Mouse (Mus musculus): ENCODE results near the gene Rbck1. TPM values are rescaled to one million over a fixed set of nuclear protein-coding genes. Genes with fewer than 3 reads are reported as not detected.

Rbck1 gene
- polyA plus RNA-seq, 1 experiment from 2014 or later = 41.4 TPM

GRCm38 (mm10) chr2:152326157-152326556, 6.3 kb downstream of the Rbck1 start:
- WGBS (ENCODE audit: insufficient replicate concordance) = 89% methylated on average over 13 of the region's 13 CpGs
- H3K36me3 ChIP-seq (replicated peaks) = peaks cover 84% of the 10 kb centered on the region
- ATAC-seq (ENCODE audit: insufficient read depth) = no peak

GRCm38 (mm10) chr2:152324842-152325241, 7.6 kb downstream of the Rbck1 start:
- H3K27ac ChIP-seq (replicated peaks) = no peak overlapping the region
- no peaks in the 10 kb centered on the region for H3K9me3 ChIP-seq (replicated peaks)
- H3K9ac ChIP-seq = no peak overlapping the region
- H3K27me3 ChIP-seq = no peaks in the 10 kb centered on the region
- H3K36me3 ChIP-seq (replicated peaks) = peaks cover 92% of the 10 kb centered on the region
- H3K4me1 ChIP-seq (replicated peaks) = peaks cover 13% of the 10 kb centered on the region; the same call in 1 of the 2 replicates
- 70% methylated on average over 3 of the region's 3 CpGs for WGBS (ENCODE audit: insufficient replicate concordance)
- no peak overlapping the region for H3K4me2 ChIP-seq
- ATAC-seq (ENCODE audit: insufficient read depth) = no peak
- no peak overlapping the region for H3K4me3 ChIP-seq (replicated peaks)

More at GRCm38 (mm10) chr2:152326157-152326556, 6.3 kb downstream of the Rbck1 start:
- H3K4me2 ChIP-seq = no peak overlapping the region
- no peak overlapping the region for H3K4me3 ChIP-seq (replicated peaks)
- peaks cover 26% of the 10 kb centered on the region for H3K4me1 ChIP-seq (replicated peaks)
- H3K9ac ChIP-seq = no peak overlapping the region
- H3K27ac ChIP-seq (replicated peaks) = no peak overlapping the region
- H3K9me3 ChIP-seq (replicated peaks) = no peaks in the 10 kb centered on the region
- no peaks in the 10 kb centered on the region for H3K27me3 ChIP-seq

- whole genome bisulfite sequencing (ENCODE audit: insufficient replicate concordance) = 89% methylated on average over 14 of the region's 14 CpGs
- H3K4me2 ChIP-seq = no peak overlapping the region
- H3K4me3 ChIP-seq (replicated peaks) = no peak overlapping the region
- no peak for ATAC-seq (ENCODE audit: insufficient read depth)
- H3K36me3 ChIP-seq (replicated peaks) = peaks cover 91% of the 10 kb centered on the region
- H3K4me1 ChIP-seq (replicated peaks) = 0 out of 2 replicates have a peak, but pooled peaks cover 6% of the 10 kb centered on the region
- H3K9ac ChIP-seq = no peak overlapping the region
- H3K27me3 ChIP-seq = no peaks in the 10 kb centered on the region
- H3K9me3 ChIP-seq (replicated peaks) = no peaks in the 10 kb centered on the region
- H3K27ac ChIP-seq (replicated peaks) = no peak overlapping the region
These were observed 8.5 kb downstream of the Rbck1 start for GRCm38 (mm10) chr2:152323971-152324370.

GRCm38 (mm10) chr2:152322198-152322597, 10.3 kb downstream of the Rbck1 start:
- H3K9ac ChIP-seq = no peak overlapping the region
- no peaks in the 10 kb centered on the region for H3K27me3 ChIP-seq
- no peak for ATAC-seq (ENCODE audit: insufficient read depth)
- no peak overlapping the region for H3K4me2 ChIP-seq
- 88% methylated on average over 6 of the region's 6 CpGs for WGBS (ENCODE audit: insufficient replicate concordance)
- no peaks in the 10 kb centered on the region for H3K4me1 ChIP-seq (replicated peaks)
- H3K27ac ChIP-seq (replicated peaks) = no peak overlapping the region
- no peak overlapping the region for H3K4me3 ChIP-seq (replicated peaks)
- H3K36me3 ChIP-seq (replicated peaks) = peaks cover 94% of the 10 kb centered on the region
- H3K9me3 ChIP-seq (replicated peaks) = no peaks in the 10 kb centered on the region

GRCm38 (mm10) chr2:152321558-152321957, 10.9 kb downstream of the Rbck1 start:
- Histone ChIP-seq H3K36me3 (replicated peaks) (peaks cover 94% of the 10 kb centered on the region), H3K9me3 (replicated peaks) (no peaks in the 10 kb centered on the region), H3K27me3 (no peaks in the 10 kb centered on the region), H3K4me2 (no peak overlapping the region), H3K9ac (no peak overlapping the region), H3K4me1 (replicated peaks) (no peaks in the 10 kb centered on the region), H3K27ac (replicated peaks) (no peak overlapping the region), H3K4me3 (replicated peaks) (no peak overlapping the region)
- 65% methylated on average over 5 of the region's 5 CpGs for WGBS (ENCODE audit: insufficient replicate concordance)
- ATAC-seq (ENCODE audit: insufficient read depth) = no peak

GRCm38 (mm10) chr2:152317054-152317453, 15.4 kb downstream of the Rbck1 start:
- no peak overlapping the region for H3K4me3 ChIP-seq (replicated peaks)
- ATAC-seq (ENCODE audit: insufficient read depth) = no peak
- H3K9me3 ChIP-seq (replicated peaks) = no peaks in the 10 kb centered on the region
- peaks cover 93% of the 10 kb centered on the region for H3K36me3 ChIP-seq (replicated peaks)
- no peak overlapping the region for H3K9ac ChIP-seq
- H3K27ac ChIP-seq (replicated peaks) = no peak overlapping the region
- WGBS (ENCODE audit: insufficient replicate concordance) = 74% methylated on average over 6 of the region's 6 CpGs
- no peaks in the 10 kb centered on the region for H3K27me3 ChIP-seq
- H3K4me2 ChIP-seq = no peak overlapping the region
- H3K4me1 ChIP-seq (replicated peaks) = no peaks in the 10 kb centered on the region

GRCm38 (mm10) chr2:152313926-152314325, 18.5 kb downstream of the Rbck1 start:
- 82% methylated on average over 6 of the region's 6 CpGs for WGBS (ENCODE audit: insufficient replicate concordance)
- no peak overlapping the region for H3K4me2 ChIP-seq
- H3K36me3 ChIP-seq (replicated peaks) = peaks cover 96% of the 10 kb centered on the region

GRCm38 (mm10) chr2:152312996-152313395, 19.5 kb downstream of the Rbck1 start:
- ATAC-seq (ENCODE audit: insufficient read depth) = no peak
- WGBS (ENCODE audit: insufficient replicate concordance) = 82% methylated on average over 7 of the region's 7 CpGs
- H3K4me2 ChIP-seq = no peak overlapping the region
- no peaks in the 10 kb centered on the region for H3K27me3 ChIP-seq
- peaks cover 96% of the 10 kb centered on the region for H3K36me3 ChIP-seq (replicated peaks)
- no peaks in the 10 kb centered on the region for H3K4me1 ChIP-seq (replicated peaks)
- no peak overlapping the region for H3K9ac ChIP-seq
- no peak overlapping the region for H3K4me3 ChIP-seq (replicated peaks)
- H3K27ac ChIP-seq (replicated peaks) = no peak overlapping the region
- no peaks in the 10 kb centered on the region for H3K9me3 ChIP-seq (replicated peaks)

More at GRCm38 (mm10) chr2:152313926-152314325, 18.5 kb downstream of the Rbck1 start:
- ATAC-seq (ENCODE audit: insufficient read depth) = no peak
- Histone ChIP-seq H3K27ac (replicated peaks) (no peak overlapping the region), H3K4me3 (replicated peaks) (no peak overlapping the region), H3K9ac (no peak overlapping the region), H3K9me3 (replicated peaks) (no peaks in the 10 kb centered on the region), H3K4me1 (replicated peaks) (no peaks in the 10 kb centered on the region), H3K27me3 (no peaks in the 10 kb centered on the region)

GRCm38 (mm10) chr2:152307186-152307585, 25.3 kb downstream of the Rbck1 start:
- ATAC-seq (ENCODE audit: insufficient read depth) = no peak

GRCm38 (mm10) chr2:152305480-152305879, 27.0 kb downstream of the Rbck1 start:
- H3K27me3 ChIP-seq = no peaks in the 10 kb centered on the region
- no peak overlapping the region for H3K27ac ChIP-seq (replicated peaks)
- H3K9me3 ChIP-seq (replicated peaks) = no peaks in the 10 kb centered on the region
- no peak overlapping the region for H3K4me3 ChIP-seq (replicated peaks)
- peaks cover 83% of the 10 kb centered on the region for H3K36me3 ChIP-seq (replicated peaks)
- H3K4me2 ChIP-seq = no peak overlapping the region
- ATAC-seq (ENCODE audit: insufficient read depth) = no peak
- H3K4me1 ChIP-seq (replicated peaks) = peaks cover 7% of the 10 kb centered on the region; the same call in 1 of the 2 replicates
- WGBS (ENCODE audit: insufficient replicate concordance) = 81% methylated on average over 6 of the region's 6 CpGs
- no peak overlapping the region for H3K9ac ChIP-seq

More at GRCm38 (mm10) chr2:152307186-152307585, 25.3 kb downstream of the Rbck1 start:
- Histone ChIP-seq H3K4me1 (replicated peaks) (peaks cover 7% of the 10 kb centered on the region; the same call in 1 of the 2 replicates), H3K4me2 (no peak overlapping the region), H3K9me3 (replicated peaks) (no peaks in the 10 kb centered on the region), H3K4me3 (replicated peaks) (no peak overlapping the region), H3K27me3 (no peaks in the 10 kb centered on the region), H3K36me3 (replicated peaks) (peaks cover 94% of the 10 kb centered on the region), H3K9ac (no peak overlapping the region), H3K27ac (replicated peaks) (no peak overlapping the region)
- 86% methylated on average over 3 of the region's 3 CpGs for WGBS (ENCODE audit: insufficient replicate concordance)

GRCm38 (mm10) chr2:152303781-152304180, 28.7 kb downstream of the Rbck1 start:
- Histone ChIP-seq H3K4me1 (replicated peaks) (peaks cover 7% of the 10 kb centered on the region; the same call in 1 of the 2 replicates), H3K4me3 (replicated peaks) (no peak overlapping the region), H3K4me2 (no peak overlapping the region), H3K27me3 (no peaks in the 10 kb centered on the region), H3K9ac (no peak overlapping the region), H3K36me3 (replicated peaks) (peaks cover 66% of the 10 kb centered on the region), H3K27ac (replicated peaks) (no peak overlapping the region), H3K9me3 (replicated peaks) (no peaks in the 10 kb centered on the region)
- 69% methylated on average over 5 of the region's 5 CpGs for WGBS (ENCODE audit: insufficient replicate concordance)
- no peak for ATAC-seq (ENCODE audit: insufficient read depth)

- Histone ChIP-seq H3K4me1 (replicated peaks) (peaks cover 13% of the 10 kb centered on the region; the same call in 1 of the 2 replicates), H3K27me3 (no peaks in the 10 kb centered on the region), H3K36me3 (replicated peaks) (peaks cover 57% of the 10 kb centered on the region), H3K4me3 (replicated peaks) (no peak overlapping the region), H3K9me3 (replicated peaks) (no peaks in the 10 kb centered on the region), H3K9ac (no peak overlapping the region), H3K27ac (replicated peaks) (no peak overlapping the region), H3K4me2 (no peak overlapping the region)
- WGBS (ENCODE audit: insufficient replicate concordance) = 73% methylated on average over 2 of the region's 2 CpGs
- no peak for ATAC-seq (ENCODE audit: insufficient read depth)
These were observed 29.6 kb downstream of the Rbck1 start for GRCm38 (mm10) chr2:152302862-152303261.
